Mouse (Mus musculus): ENCODE measurements around the gene Prkar1b. TPM values are rescaled to one million over a fixed set of nuclear protein-coding genes. Genes with fewer than 3 reads are reported as not detected.

The Prkar1b gene
- total and polyA plus RNA-seq, 2 experiments = 0.22 to 0.37 TPM

DNA sequence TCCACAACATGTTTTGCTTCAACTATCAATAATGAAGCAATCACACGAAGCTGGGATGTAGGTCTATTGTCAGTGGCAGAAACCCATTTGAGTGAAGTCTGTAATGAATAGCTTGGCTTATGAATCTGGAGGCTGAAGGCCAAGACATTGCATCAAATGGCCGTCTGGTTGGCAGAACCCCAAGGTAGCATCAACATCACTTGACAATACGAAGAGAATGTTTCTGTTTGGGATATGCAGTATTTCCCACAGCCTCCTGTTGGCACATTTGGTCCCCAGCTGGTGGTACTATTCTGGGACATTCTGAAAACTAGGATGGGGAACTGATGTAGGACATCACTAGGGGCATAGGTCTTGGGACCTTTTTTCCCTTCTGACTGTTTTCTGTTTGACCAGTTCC lies 5.9 kb downstream of the Prkar1b start:
- Histone ChIP-seq H3K79me2 (ENCODE audit: control insufficient read depth, insufficient read depth, low read length) (no peaks in the 10 kb centered on the region), H3K4me3 (ENCODE audit: insufficient read depth, low read depth, low read length) (no peak overlapping the region), H3K27me3 (ENCODE audit: control insufficient read depth, insufficient read depth, low read length) (no peaks in the 10 kb centered on the region), H3K9ac (ENCODE audit: low read depth, low read length) (no peak overlapping the region), H3K36me3 (ENCODE audit: control insufficient read depth, insufficient read depth, low read length) (no peaks in the 10 kb centered on the region), H3K4me1 (ENCODE audit: control insufficient read depth, insufficient read depth, low read length) (no peaks in the 10 kb centered on the region), H3K27ac (replicated peaks; ENCODE audit: insufficient read depth, low read depth, low read length) (no peak overlapping the region)
- no peak for TF ChIP-seq CTCF (IDR thresholded peaks at IDR 0.05; ENCODE audit: low read depth, low read length)
- TF ChIP-seq POLR2A (IDR thresholded peaks at IDR 0.05; ENCODE audit: extremely low read depth, insufficient read depth, low read length) = no peak
- 74% methylated on average over 3 of the region's 3 CpGs for WGBS
- DNase-seq (ENCODE audit: extremely low read depth, low read depth, low spot score) = no peak

DNA sequence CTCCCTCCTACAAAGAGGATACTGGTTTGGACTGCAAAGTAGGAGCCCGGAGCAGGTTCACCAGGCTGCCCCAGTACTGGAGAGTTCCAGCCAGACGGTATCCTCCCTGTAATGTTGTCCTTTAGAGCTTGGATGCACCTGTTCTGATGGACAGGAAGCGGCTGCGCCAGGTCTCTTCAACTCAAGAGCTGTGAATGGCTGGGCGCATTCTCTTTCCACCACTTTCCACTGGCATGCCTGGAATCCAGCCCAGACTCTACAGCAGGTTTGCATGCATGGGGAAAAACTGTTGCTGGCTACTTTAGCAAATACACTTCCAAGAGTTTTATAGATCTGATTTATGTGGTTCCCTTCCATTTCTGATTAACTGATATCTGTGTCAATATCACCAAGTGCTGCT lies 8.5 kb downstream of the Prkar1b start:
- Histone ChIP-seq H3K27me3 (ENCODE audit: control insufficient read depth, insufficient read depth, low read length) (no peaks in the 10 kb centered on the region), H3K4me1 (ENCODE audit: control insufficient read depth, insufficient read depth, low read length) (no peaks in the 10 kb centered on the region), H3K4me3 (ENCODE audit: insufficient read depth, low read depth, low read length) (no peak overlapping the region), H3K9ac (ENCODE audit: low read depth, low read length) (no peak overlapping the region), H3K27ac (replicated peaks; ENCODE audit: insufficient read depth, low read depth, low read length) (no peak overlapping the region), H3K36me3 (ENCODE audit: control insufficient read depth, insufficient read depth, low read length) (no peaks in the 10 kb centered on the region), H3K79me2 (ENCODE audit: control insufficient read depth, insufficient read depth, low read length) (no peaks in the 10 kb centered on the region)
- WGBS = 65% methylated on average over 5 of the region's 5 CpGs
- no peak for DNase-seq (ENCODE audit: extremely low read depth, low read depth, low spot score)
- no peak for TF ChIP-seq CTCF (IDR thresholded peaks at IDR 0.05; ENCODE audit: low read depth, low read length)
- no peak for TF ChIP-seq POLR2A (IDR thresholded peaks at IDR 0.05; ENCODE audit: extremely low read depth, insufficient read depth, low read length)

- Histone ChIP-seq H3K79me2 (ENCODE audit: control insufficient read depth, insufficient read depth, low read length) (no peaks in the 10 kb centered on the region), H3K27ac (replicated peaks; ENCODE audit: insufficient read depth, low read depth, low read length) (no peak overlapping the region), H3K4me1 (ENCODE audit: control insufficient read depth, insufficient read depth, low read length) (no peaks in the 10 kb centered on the region), H3K9ac (ENCODE audit: low read depth, low read length) (no peak overlapping the region), H3K27me3 (ENCODE audit: control insufficient read depth, insufficient read depth, low read length) (no peaks in the 10 kb centered on the region), H3K4me3 (ENCODE audit: insufficient read depth, low read depth, low read length) (no peak overlapping the region), H3K36me3 (ENCODE audit: control insufficient read depth, insufficient read depth, low read length) (no peaks in the 10 kb centered on the region)
- DNase-seq (ENCODE audit: extremely low read depth, low read depth, low spot score) = no peak
- 79% methylated on average over 9 of the region's 9 CpGs for WGBS
- TF ChIP-seq POLR2A (IDR thresholded peaks at IDR 0.05; ENCODE audit: extremely low read depth, insufficient read depth, low read length) (no peak), CTCF (IDR thresholded peaks at IDR 0.05; ENCODE audit: low read depth, low read length) (no peak)
Measured at GRCm38 (mm10) chr5:139140589-139140988, 9.2 kb downstream of the Prkar1b start.

- WGBS = 89% methylated on average over 8 of the region's 8 CpGs
- H3K27me3 ChIP-seq (ENCODE audit: control insufficient read depth, insufficient read depth, low read length) = no peaks in the 10 kb centered on the region
- H3K9ac ChIP-seq (ENCODE audit: low read depth, low read length) = no peak overlapping the region
- TF ChIP-seq POLR2A (IDR thresholded peaks at IDR 0.05; ENCODE audit: extremely low read depth, insufficient read depth, low read length) = no peak
- TF ChIP-seq CTCF (IDR thresholded peaks at IDR 0.05; ENCODE audit: low read depth, low read length) = no peak
- H3K4me3 ChIP-seq (ENCODE audit: insufficient read depth, low read depth, low read length) = no peak overlapping the region
- DNase-seq (ENCODE audit: extremely low read depth, low read depth, low spot score) = no peak
- no peak overlapping the region for H3K27ac ChIP-seq (replicated peaks; ENCODE audit: insufficient read depth, low read depth, low read length)
- H3K4me1 ChIP-seq (ENCODE audit: control insufficient read depth, insufficient read depth, low read length) = no peaks in the 10 kb centered on the region
- H3K36me3 ChIP-seq (ENCODE audit: control insufficient read depth, insufficient read depth, low read length) = no peaks in the 10 kb centered on the region
- H3K79me2 ChIP-seq (ENCODE audit: control insufficient read depth, insufficient read depth, low read length) = no peaks in the 10 kb centered on the region
Measured at GRCm38 (mm10) chr5:139138926-139139472, 10.8 kb downstream of the Prkar1b start.

DNA sequence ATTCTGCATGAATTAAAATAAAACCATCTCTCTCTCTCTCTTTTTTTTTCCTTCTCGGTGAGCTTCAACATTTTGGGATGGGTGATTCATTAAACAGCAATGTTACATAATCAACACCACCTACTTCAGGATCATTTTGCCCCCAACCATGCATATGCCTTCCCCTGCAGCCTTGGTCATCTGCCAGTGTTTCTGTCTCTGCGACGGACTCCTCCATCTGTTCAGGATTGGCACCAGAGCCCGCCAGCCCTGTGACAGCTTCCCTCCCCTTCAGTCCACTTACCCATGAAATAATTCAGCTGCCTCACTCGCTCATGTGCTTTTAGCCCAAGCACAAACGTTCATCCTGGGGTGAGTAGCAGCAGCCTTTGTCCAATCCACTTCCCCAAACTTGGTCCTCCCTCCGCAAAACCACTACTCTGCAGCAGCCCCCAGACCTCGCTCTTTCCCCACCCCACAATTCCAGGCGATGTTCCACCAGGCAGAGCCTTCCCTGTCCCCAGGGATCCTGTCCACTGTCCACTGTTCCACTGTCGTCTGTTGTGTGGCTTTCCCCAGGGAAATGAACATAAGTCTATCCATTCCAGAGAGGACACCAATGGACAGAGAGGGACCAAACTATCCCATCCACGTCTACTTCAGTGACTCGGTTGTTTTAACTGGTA lies 11.4 kb downstream of the Prkar1b start:
- Histone ChIP-seq H3K27ac (replicated peaks; ENCODE audit: insufficient read depth, low read depth, low read length) (no peak overlapping the region), H3K27me3 (ENCODE audit: control insufficient read depth, insufficient read depth, low read length) (no peaks in the 10 kb centered on the region)
- TF ChIP-seq POLR2A (IDR thresholded peaks at IDR 0.05; ENCODE audit: extremely low read depth, insufficient read depth, low read length) (no peak), CTCF (IDR thresholded peaks at IDR 0.05; ENCODE audit: low read depth, low read length) (no peak)

DNA sequence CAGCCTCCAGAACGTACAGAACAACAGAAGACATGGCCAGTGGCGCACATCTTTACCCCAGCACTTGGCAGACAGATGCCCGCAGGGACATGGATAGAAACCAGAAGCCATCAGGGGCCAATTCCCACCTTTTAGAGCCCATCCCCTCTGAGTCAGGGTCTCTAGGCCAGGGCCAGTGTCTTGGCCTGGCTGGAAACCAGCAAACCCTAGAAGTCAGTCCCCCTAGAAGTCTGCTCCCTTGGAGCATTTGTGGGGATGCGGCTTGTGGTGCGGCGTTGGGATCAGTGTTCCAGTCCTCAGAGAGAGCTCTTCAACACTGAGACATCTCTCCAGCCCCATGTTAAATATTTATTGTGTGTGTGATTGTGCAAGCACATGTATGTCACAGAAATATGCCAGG lies 12.6 kb downstream of the Prkar1b start:
- H3K27me3 ChIP-seq (ENCODE audit: control insufficient read depth, insufficient read depth, low read length) = no peaks in the 10 kb centered on the region
- H3K9ac ChIP-seq (ENCODE audit: low read depth, low read length) = no peak overlapping the region
- no peaks in the 10 kb centered on the region for H3K36me3 ChIP-seq (ENCODE audit: control insufficient read depth, insufficient read depth, low read length)
- H3K4me1 ChIP-seq (ENCODE audit: control insufficient read depth, insufficient read depth, low read length) = no peaks in the 10 kb centered on the region
- no peak for DNase-seq (ENCODE audit: extremely low read depth, low read depth, low spot score)
- no peaks in the 10 kb centered on the region for H3K79me2 ChIP-seq (ENCODE audit: control insufficient read depth, insufficient read depth, low read length)
- TF ChIP-seq CTCF (IDR thresholded peaks at IDR 0.05; ENCODE audit: low read depth, low read length) (no peak), POLR2A (IDR thresholded peaks at IDR 0.05; ENCODE audit: extremely low read depth, insufficient read depth, low read length) (no peak)
- no peak overlapping the region for H3K27ac ChIP-seq (replicated peaks; ENCODE audit: insufficient read depth, low read depth, low read length)
- no peak overlapping the region for H3K4me3 ChIP-seq (ENCODE audit: insufficient read depth, low read depth, low read length)
- WGBS = 84% methylated on average over 6 of the region's 6 CpGs

More for the DNA sequence above, 11.4 kb downstream of the Prkar1b start:
- Histone ChIP-seq H3K36me3 (ENCODE audit: control insufficient read depth, insufficient read depth, low read length) (no peaks in the 10 kb centered on the region), H3K4me1 (ENCODE audit: control insufficient read depth, insufficient read depth, low read length) (no peaks in the 10 kb centered on the region), H3K9ac (ENCODE audit: low read depth, low read length) (no peak overlapping the region), H3K79me2 (ENCODE audit: control insufficient read depth, insufficient read depth, low read length) (no peaks in the 10 kb centered on the region), H3K4me3 (ENCODE audit: insufficient read depth, low read depth, low read length) (no peak overlapping the region)
- DNase-seq (ENCODE audit: extremely low read depth, low read depth, low spot score) = no peak
- WGBS = 74% methylated on average over 12 of the region's 12 CpGs

Data from liver, adult 2 months (tissue).